Mouse (Mus musculus) midbrain, embryonic 14.5 days (tissue): ENCODE measurements at regions not wholly inside any gene's neighbourhood (a gene's known extent, or its start where the extent isn't known, plus 50 kb on each side); places are given as distances from the start of the nearest gene placed in this dataset.

ENCODE experiments used
- ATAC-seq: fragments of 200-750 bp; cut with Nextera tagmentation; 2 replicates; pipeline ENCODE4 v1.8.0; 2017; ENCODE audit warnings: moderate number of reproducible peaks, moderate library complexity; ENCODE audit not compliant: low FRiP score, low TSS enrichment
- DNase-seq: peaks from one replicate; pipeline ENCODE4 v3.0.0-alpha.2; 2015
- H3K27ac ChIP-seq: fragments of 300-500 bp; sonication (generic); replicated peaks from 2 replicates; pipeline ENCODE4 v1.5.1; 2014; ENCODE audit warnings: mild to moderate bottlenecking, low read depth, low read length, moderate library complexity
- H3K27me3 ChIP-seq: fragments of 300-500 bp; sonication (generic); 2 replicates; pipeline ENCODE4 v1.6.1; 2014; ENCODE audit warnings: low read length, control low read depth, mixed read lengths; ENCODE audit not compliant: control insufficient read depth, insufficient read depth
- H3K36me3 ChIP-seq: fragments of 300-500 bp; sonication (generic); 2 replicates; pipeline ENCODE4 v1.6.1; 2014; ENCODE audit warnings: low read length, control low read depth; ENCODE audit not compliant: control insufficient read depth, insufficient read depth
- H3K4me1 ChIP-seq: fragments of 300-500 bp; sonication (generic); 2 replicates; pipeline ENCODE4 v1.6.1; 2014; ENCODE audit warnings: mild to moderate bottlenecking, antibody characterized with exemption, low read length, control low read depth; ENCODE audit not compliant: control insufficient read depth, insufficient read depth
- H3K4me2 ChIP-seq: fragments of 300-500 bp; sonication (generic); 2 replicates; pipeline ENCODE4 v1.6.1; 2014; ENCODE audit warnings: mild to moderate bottlenecking, low read length, moderate library complexity
- H3K4me3 ChIP-seq: fragments of 300-500 bp; sonication (generic); replicated peaks from 2 replicates; pipeline ENCODE4 v1.5.1; 2014; ENCODE audit warnings: low read depth, low read length
- H3K9ac ChIP-seq: fragments of 300-500 bp; sonication (generic); replicated peaks from 2 replicates; pipeline ENCODE4 v1.6.1; 2014; ENCODE audit warnings: mild to moderate bottlenecking, low read length, moderate library complexity
- H3K9me3 ChIP-seq: fragments of 300-500 bp; sonication (generic); 2 replicates; pipeline ENCODE4 v1.6.1; 2016; ENCODE audit warnings: low read length, control low read depth, mixed read lengths; ENCODE audit not compliant: control insufficient read depth
- WGBS: fragments of 180-500 bp; shearing (Covaris S2); extraction: QIAGEN DNeasy Blood & Tissue Kit; methylation state at CpG from one replicate; pipeline ENCODE4 v1.1.7; 2014; 5-methylcytosine and 5-hydroxymethylcytosine counted together

DNA sequence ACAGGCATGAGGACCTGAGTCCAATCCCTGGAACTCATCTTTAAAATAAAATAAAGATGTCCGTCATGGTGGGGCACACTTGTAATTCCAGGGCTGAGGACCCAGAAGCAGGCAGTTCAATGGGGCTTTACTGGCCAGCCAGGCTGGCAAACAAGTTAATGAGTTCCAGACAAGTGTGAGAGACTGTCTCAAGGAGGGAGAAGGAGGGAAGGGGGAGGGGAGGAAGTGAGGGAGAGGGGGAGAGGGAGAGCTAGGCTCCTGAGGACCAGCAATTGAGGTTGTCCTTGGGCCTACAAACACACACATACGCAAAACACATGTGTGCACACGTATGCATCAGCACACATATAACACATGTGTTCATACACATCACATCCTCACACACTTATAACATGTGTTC lies 149.2 kb downstream of the Tmem132e start:
- no peak for ATAC-seq
- no peak for DNase-seq
- no peak overlapping the region for H3K4me3 ChIP-seq
- H3K27ac ChIP-seq: no peak overlapping the region
- no peak overlapping the region for H3K4me2 ChIP-seq
- H3K4me1 ChIP-seq: no peaks in the 10 kb centered on the region
- no peaks in the 10 kb centered on the region for H3K36me3 ChIP-seq
- no peaks in the 10 kb centered on the region for H3K9me3 ChIP-seq
- no peak overlapping the region for H3K9ac ChIP-seq
- 88% methylated on average over 3 of the region's 3 CpGs for WGBS
- H3K27me3 ChIP-seq: no peaks in the 10 kb centered on the region

DNA sequence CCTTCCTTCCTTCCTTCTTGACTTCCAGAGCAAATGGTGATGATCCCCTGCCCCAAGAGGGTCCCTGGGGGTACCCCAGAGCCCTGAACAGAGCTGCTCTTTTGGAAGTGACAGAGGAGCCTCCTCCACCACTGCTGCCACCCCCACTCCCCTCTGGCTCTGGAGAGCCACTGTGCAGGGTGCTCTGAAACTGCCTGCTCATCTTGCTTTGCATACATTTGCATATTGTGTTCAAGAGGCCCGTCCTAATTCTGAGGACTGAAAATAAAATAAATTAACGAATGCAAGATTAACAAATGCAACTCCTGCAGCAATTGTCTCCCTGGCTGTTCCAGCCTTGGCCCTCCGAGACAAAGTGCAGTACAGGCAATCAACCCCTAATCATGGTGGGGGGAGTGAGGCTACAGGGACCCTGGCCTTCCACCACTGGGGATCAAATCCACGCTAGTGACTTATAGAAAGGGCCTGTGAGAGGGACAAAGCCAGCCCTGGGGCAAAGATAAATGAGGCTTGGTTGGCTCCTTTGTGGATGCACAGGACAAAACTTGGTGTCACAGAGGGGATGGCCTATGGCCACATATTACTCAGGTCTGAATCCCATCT lies 134.6 kb downstream of the Tmem132e start:
- Histone ChIP-seq H3K9ac (no peak overlapping the region), H3K4me1 (peaks cover 23% of the 10 kb centered on the region), H3K9me3 (no peaks in the 10 kb centered on the region), H3K27me3 (no peaks in the 10 kb centered on the region), H3K4me2 (no peak overlapping the region), H3K4me3 (no peak overlapping the region), H3K36me3 (no peaks in the 10 kb centered on the region), H3K27ac (peak overlapping the region; percentile 77)
- 10% methylated on average over 4 of the region's 4 CpGs for WGBS
- DNase-seq (peak; percentile 47), ATAC-seq (peak; percentile 48; the same call in 1 of the 2 replicates)

DNA sequence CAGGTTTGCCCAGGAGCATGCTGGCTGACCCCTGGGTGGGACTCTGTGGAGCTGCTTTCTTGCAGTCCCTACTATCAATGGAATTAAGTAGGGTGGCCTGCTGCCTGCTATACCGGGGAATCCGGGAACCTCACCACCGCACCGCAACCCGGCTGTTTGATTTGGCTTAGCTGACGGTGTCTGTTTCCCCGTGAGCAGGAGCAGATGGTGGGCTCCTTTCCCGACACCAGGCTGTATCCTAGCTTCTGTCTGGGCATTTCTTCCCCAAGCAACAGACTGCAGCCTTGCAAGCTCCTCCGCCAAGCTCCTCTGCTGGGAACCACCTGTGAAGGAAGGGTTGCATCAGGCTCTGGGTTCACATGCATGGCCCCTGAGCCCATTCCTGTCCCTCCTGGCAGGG lies 132.7 kb downstream of the Tmem132e start:
- no peak overlapping the region for H3K4me3 ChIP-seq
- no peaks in the 10 kb centered on the region for H3K36me3 ChIP-seq
- H3K27me3 ChIP-seq: no peaks in the 10 kb centered on the region
- no peaks in the 10 kb centered on the region for H3K9me3 ChIP-seq
- ATAC-seq (no peak), DNase-seq (peak; percentile 41)
- 38% methylated on average over 9 of the region's 9 CpGs for whole genome bisulfite sequencing
- no peak overlapping the region for H3K27ac ChIP-seq
- H3K9ac ChIP-seq: no peak overlapping the region
- H3K4me2 ChIP-seq: no peak overlapping the region
- H3K4me1 ChIP-seq: peaks cover 23% of the 10 kb centered on the region

DNA sequence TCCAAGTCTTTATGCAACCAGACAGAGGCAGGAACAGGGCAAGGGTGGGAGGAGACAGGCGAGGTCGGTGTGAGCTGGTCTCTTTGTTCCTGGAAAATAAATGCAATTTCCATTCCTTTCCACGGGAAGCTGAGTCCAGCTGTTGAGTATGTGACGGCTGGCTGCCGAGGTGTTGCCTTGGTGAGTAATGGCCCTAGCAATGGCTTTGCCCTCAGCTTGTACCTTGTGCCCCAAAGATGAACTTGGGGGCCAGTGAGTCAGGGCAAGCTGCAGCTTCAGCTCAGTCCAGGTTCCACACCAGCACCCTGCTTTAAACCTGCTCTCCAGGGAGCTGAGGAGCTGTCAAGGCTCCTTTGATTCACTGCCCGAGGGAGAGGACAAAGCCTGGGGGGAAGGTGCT lies 130.0 kb downstream of the Tmem132e start:
- WGBS: 16% methylated on average over 6 of the region's 6 CpGs
- H3K4me3 ChIP-seq: no peak overlapping the region
- no peak overlapping the region for H3K27ac ChIP-seq
- H3K4me2 ChIP-seq: no peak overlapping the region
- no peaks in the 10 kb centered on the region for H3K36me3 ChIP-seq
- no peaks in the 10 kb centered on the region for H3K9me3 ChIP-seq
- no peaks in the 10 kb centered on the region for H3K27me3 ChIP-seq
- no peak overlapping the region for H3K9ac ChIP-seq
- ATAC-seq (no peak), DNase-seq (no peak)
- H3K4me1 ChIP-seq: peaks cover 10% of the 10 kb centered on the region

DNA sequence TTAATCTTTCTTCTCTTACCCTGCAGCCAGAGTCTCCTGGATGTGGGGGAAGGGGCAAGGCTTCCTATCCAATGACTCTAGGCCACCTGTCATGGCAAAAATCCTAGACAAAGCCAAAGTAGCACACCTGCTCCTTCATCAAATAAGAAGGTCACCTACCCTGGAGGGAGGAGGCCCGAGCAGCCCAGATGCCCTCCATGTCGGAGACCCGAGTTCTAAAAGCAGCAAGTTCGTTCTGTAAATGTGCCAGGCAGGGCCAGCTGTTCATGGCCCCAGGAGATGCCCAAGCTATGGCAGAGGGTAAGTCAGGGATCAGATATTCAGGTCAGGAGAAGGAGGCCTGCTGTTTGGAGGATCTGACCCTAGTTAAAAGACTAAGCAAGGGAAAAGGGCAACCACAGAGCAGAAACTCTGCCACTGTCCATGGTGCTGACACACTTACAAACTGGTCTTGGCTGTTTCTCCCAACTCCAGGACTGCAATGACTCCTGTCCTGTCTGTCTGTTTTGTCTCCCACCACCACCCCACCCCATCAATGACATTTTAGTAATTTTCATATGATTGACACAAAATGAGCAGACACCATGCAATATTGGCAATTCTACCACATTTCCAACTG lies 125.9 kb downstream of the Tmem132e start:
- H3K4me3 ChIP-seq: no peak overlapping the region
- no peak overlapping the region for H3K27ac ChIP-seq
- H3K4me2 ChIP-seq: no peak overlapping the region
- DNase-seq (peak; percentile 22), ATAC-seq (no peak)
- no peaks in the 10 kb centered on the region for H3K27me3 ChIP-seq
- 79% methylated on average over 4 of the region's 4 CpGs for WGBS
- H3K9me3 ChIP-seq: no peaks in the 10 kb centered on the region
- no peaks in the 10 kb centered on the region for H3K4me1 ChIP-seq
- no peaks in the 10 kb centered on the region for H3K36me3 ChIP-seq
- H3K9ac ChIP-seq: no peak overlapping the region

DNA sequence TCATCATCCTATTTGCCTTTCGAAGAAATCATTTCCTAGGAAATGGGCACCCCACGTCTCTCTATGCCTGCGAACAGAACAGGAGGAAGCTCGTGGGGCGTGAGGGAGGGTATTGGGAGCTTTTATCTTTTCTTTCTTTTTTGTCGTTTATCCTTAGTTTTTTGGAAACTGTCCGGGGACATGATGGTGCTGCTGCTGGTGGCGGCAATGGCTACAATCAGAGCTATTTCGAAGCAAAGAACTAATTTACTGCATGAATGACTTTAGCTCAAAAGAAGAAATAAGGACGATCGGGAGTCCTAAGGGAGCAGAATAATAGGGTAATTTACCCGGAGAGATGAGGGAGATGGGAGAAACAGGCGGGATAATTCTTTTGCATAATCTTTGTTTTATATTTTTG lies 119.9 kb downstream of the Tmem132e start:
- H3K27ac ChIP-seq: no peak overlapping the region

More for the DNA sequence above, 119.9 kb downstream of the Tmem132e start:
- ATAC-seq (no peak), DNase-seq (peak; percentile 34)
- peak overlapping the region; percentile 48 for H3K4me2 ChIP-seq
- no peak overlapping the region for H3K4me3 ChIP-seq
- H3K9me3 ChIP-seq: 0 out of 2 replicates have a peak, but pooled peaks cover 3% of the 10 kb centered on the region
- peaks cover 10% of the 10 kb centered on the region; the same call in 1 of the 2 replicates for H3K4me1 ChIP-seq
- H3K9ac ChIP-seq: no peak overlapping the region; the same call in 1 of the 2 replicates
- H3K36me3 ChIP-seq: no peaks in the 10 kb centered on the region
- WGBS: 4% methylated on average over 13 of the region's 13 CpGs
- H3K27me3 ChIP-seq: no peaks in the 10 kb centered on the region
